Mouse (Mus musculus) intestine, postnatal 0 days (tissue): ENCODE measurements around the gene Epha4. TPM values are rescaled to one million over a fixed set of nuclear protein-coding genes. Genes with fewer than 3 reads are reported as not detected.

Experiments used
- ATAC-seq: fragments of 200-750 bp; cut with Nextera tagmentation; 2 replicates; pipeline ENCODE4 v1.8.0; 2017; ENCODE audit warnings: mild to moderate bottlenecking, moderate TSS enrichment, moderate library complexity
- H3K27ac ChIP-seq: fragments of 300-500 bp; sonication (generic); 2 replicates; pipeline ENCODE4 v1.5.1; 2014; ENCODE audit warnings: mild to moderate bottlenecking, low read depth, low read length, moderate library complexity
- H3K27me3 ChIP-seq: fragments of 300-500 bp; sonication (generic); replicated peaks from 2 replicates; pipeline ENCODE4 v1.6.1; 2014; ENCODE audit warnings: low read length, mixed read lengths; ENCODE audit not compliant: control insufficient read depth, insufficient read depth
- H3K36me3 ChIP-seq: fragments of 300-500 bp; sonication (generic); 2 replicates; pipeline ENCODE4 v1.6.1; 2014; ENCODE audit warnings: mild to moderate bottlenecking, moderate library complexity; ENCODE audit not compliant: control insufficient read depth, insufficient read depth
- H3K4me1 ChIP-seq: fragments of 300-500 bp; sonication (generic); replicated peaks from 2 replicates; pipeline ENCODE4 v1.6.1; 2014; ENCODE audit warnings: antibody characterized with exemption, low read length, mixed read lengths; ENCODE audit not compliant: control insufficient read depth, insufficient read depth
- H3K4me2 ChIP-seq: fragments of 300-500 bp; sonication (generic); replicated peaks from 2 replicates; pipeline ENCODE4 v1.6.1; 2014; ENCODE audit warnings: low read depth, mild to moderate bottlenecking, moderate library complexity
- H3K4me3 ChIP-seq: fragments of 300-500 bp; sonication (generic); 2 replicates; pipeline ENCODE4 v1.5.1; 2014; ENCODE audit warnings: low read depth, low read length
- H3K9ac ChIP-seq: fragments of 300-500 bp; sonication (generic); 2 replicates; pipeline ENCODE4 v1.6.1; 2014; ENCODE audit warnings: mild to moderate bottlenecking, low read depth, low read length
- H3K9me3 ChIP-seq: fragments of 300-500 bp; sonication (generic); 2 replicates; pipeline ENCODE4 v1.6.1; 2016; ENCODE audit warnings: mixed run types; ENCODE audit not compliant: control insufficient read depth
- CTCF ChIP-seq: sonication (generic); IDR thresholded peaks from 2 replicates; pipeline ENCODE4 v1.5.1; 2016; ENCODE audit warnings: low read depth, mild to moderate bottlenecking, control low read depth, antibody characterized with exemption, moderate library complexity
- WGBS: fragments of 180-500 bp; shearing (Covaris S2); extraction: QIAGEN DNeasy Blood & Tissue Kit; methylation state at CpG from one replicate; pipeline ENCODE4 v1.1.7; 2014; 5-methylcytosine and 5-hydroxymethylcytosine counted together
- polyA plus RNA-seq: library from polyadenylated mRNA; unstranded; fragments of >200 nt; fragmentation: Nextera tagmentation; extraction: Ambion mirVana; gene quantifications from 2 replicates; pipeline ENCODE4 v1.2.1, GENCODE M21; 2015

Gene Epha4
- polyA plus RNA-seq, 1 experiment from 2014 or later = 1.5 TPM

DNA sequence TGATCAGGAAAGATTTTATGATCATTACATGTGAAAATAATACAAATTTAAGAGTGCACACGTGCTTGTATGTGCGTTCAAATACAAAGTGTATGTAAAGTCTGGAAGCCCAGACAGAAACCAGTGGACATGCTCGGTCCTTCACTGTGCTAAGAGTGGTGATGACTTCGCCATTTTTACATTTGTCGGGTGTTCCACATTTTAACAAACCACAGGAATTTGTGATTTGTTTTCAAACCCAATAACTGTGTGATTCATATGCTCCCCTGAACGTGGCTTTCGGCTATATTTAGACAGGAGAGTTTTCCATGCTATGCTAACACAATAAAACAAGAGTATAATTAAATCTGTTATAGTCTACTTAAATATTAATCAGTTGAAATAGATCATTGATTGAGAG is 25.5 kb downstream of the Epha4 start:
- Histone ChIP-seq H3K27ac (no peak overlapping the region), H3K27me3 (no peaks in the 10 kb centered on the region), H3K9ac (no peak overlapping the region), H3K9me3 (no peaks in the 10 kb centered on the region), H3K4me3 (no peak overlapping the region), H3K4me1 (no peaks in the 10 kb centered on the region), H3K36me3 (no peaks in the 10 kb centered on the region), H3K4me2 (no peak overlapping the region)
- WGBS = 77% methylated on average over 7 of the region's 7 CpGs
- no peak for TF ChIP-seq CTCF
- ATAC-seq = no peak

GRCm38 (mm10) chr1:77487856-77488462 is 26.9 kb downstream of the Epha4 start:
- no peaks in the 10 kb centered on the region for H3K27me3 ChIP-seq
- 85% methylated on average over 13 of the region's 13 CpGs for WGBS
- H3K4me1 ChIP-seq = no peaks in the 10 kb centered on the region
- H3K27ac ChIP-seq = no peak overlapping the region
- H3K4me3 ChIP-seq = no peak overlapping the region
- H3K9ac ChIP-seq = no peak overlapping the region
- TF ChIP-seq CTCF = no peak
- H3K36me3 ChIP-seq = no peaks in the 10 kb centered on the region
- no peak overlapping the region for H3K4me2 ChIP-seq
- ATAC-seq = no peak
- no peaks in the 10 kb centered on the region for H3K9me3 ChIP-seq

DNA sequence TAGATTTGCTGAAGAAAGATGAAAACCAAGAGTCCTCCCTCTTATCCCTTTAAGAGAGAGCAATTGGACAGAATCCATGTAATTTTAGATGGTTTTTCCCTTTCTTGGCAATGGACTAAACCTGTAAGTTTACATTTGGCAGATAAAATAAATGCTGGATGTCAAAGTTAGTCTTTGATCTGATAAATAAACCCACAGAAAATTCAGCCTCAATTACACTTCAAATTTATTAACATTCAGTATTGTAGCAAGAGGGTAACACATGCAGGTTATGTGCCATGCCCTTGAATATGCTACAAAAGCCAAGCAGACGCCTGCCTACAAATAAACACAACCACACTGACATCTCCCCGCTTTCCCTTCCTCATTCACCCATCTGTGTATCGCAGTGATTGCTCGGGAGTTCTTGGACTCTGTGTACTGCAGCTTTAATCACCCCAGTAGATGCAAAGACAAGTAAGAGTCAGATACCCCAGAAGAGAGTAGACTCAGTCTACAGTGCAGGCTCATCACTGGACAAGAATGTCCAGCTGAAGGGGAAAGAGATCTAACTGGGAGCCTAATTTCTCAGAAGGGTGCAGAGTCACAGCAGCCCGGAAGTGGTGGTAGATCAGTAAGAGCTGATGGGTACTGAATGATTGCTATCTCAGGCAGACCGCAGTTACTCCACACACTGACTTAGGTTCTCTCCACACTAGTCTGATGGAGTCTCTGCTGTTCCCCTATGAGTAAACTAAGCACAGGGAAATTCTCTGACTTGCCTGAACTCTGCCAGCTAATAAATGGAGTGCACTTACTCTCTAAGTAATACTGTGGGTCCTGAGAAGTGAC is 29.9 kb downstream of the Epha4 start:
- H3K36me3 ChIP-seq = no peaks in the 10 kb centered on the region
- no peak for TF ChIP-seq CTCF
- H3K9ac ChIP-seq = no peak overlapping the region
- ATAC-seq = no peak
- 76% methylated on average over 6 of the region's 6 CpGs for whole genome bisulfite sequencing
- no peaks in the 10 kb centered on the region for H3K27me3 ChIP-seq
- H3K9me3 ChIP-seq = no peaks in the 10 kb centered on the region
- no peaks in the 10 kb centered on the region for H3K4me1 ChIP-seq
- H3K4me3 ChIP-seq = no peak overlapping the region
- no peak overlapping the region for H3K27ac ChIP-seq
- H3K4me2 ChIP-seq = no peak overlapping the region

- Histone ChIP-seq H3K27ac (no peak overlapping the region), H3K36me3 (no peaks in the 10 kb centered on the region), H3K4me3 (no peak overlapping the region), H3K4me1 (0 out of 2 replicates have a peak, but pooled peaks cover 7% of the 10 kb centered on the region), H3K9ac (no peak overlapping the region), H3K27me3 (no peaks in the 10 kb centered on the region), H3K9me3 (no peaks in the 10 kb centered on the region), H3K4me2 (no peak overlapping the region)
- WGBS = 31% methylated on average over 3 of the region's 3 CpGs
- no peak for TF ChIP-seq CTCF
- no peak for ATAC-seq
Measured at GRCm38 (mm10) chr1:77475808-77476413, 39.0 kb downstream of the Epha4 start.

- TF ChIP-seq CTCF = no peak
- 42% methylated on average over 12 of the region's 12 CpGs for WGBS
- no peak overlapping the region for H3K4me3 ChIP-seq
- no peak overlapping the region for H3K9ac ChIP-seq
- ATAC-seq = no peak
- no peak overlapping the region for H3K27ac ChIP-seq
- H3K4me2 ChIP-seq = no peak overlapping the region
- no peaks in the 10 kb centered on the region for H3K27me3 ChIP-seq
- H3K4me1 ChIP-seq = 0 out of 2 replicates have a peak, but pooled peaks cover 7% of the 10 kb centered on the region
- no peaks in the 10 kb centered on the region for H3K36me3 ChIP-seq
- no peaks in the 10 kb centered on the region for H3K9me3 ChIP-seq
Measured at GRCm38 (mm10) chr1:77473446-77474376, 41.2 kb downstream of the Epha4 start.
